In the genomic region with DNA sequence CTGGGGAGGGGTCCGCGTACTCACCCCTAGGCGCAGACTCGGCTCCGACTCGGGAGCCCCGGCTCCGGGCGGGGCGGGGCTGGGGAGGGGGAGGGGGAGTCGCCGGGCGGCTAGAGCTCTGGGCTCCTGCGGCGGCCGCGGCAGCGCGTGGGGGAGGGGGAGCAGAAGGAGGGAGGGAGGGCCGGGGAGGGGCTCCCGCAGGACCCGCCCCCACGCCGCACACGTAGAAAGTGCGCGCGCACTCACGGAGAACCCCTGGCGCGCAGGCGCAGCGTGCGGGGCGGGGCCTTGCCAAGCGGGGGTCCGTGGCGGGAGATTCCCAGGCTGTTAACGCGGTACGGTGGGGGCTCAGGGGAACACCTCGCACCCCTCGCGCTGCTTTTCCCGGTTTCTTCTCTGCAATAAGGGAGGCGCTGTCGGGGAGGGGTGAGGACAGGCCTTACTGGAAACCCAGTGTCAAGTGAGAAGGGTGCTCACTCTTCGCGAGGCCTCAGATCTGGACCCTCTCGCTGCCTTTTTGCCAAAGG, we compare ENCODE assay signal across 7 mouse cellular contexts. TPM values are rescaled to one million over a fixed set of nuclear protein-coding genes. Genes with fewer than 3 reads are reported as not detected.
A peak's percentile ranks its signal among the peaks of the same experiment; 100 is the strongest.
DNase-seq lines count a peak whose midpoint lies in the region; ATAC-seq lines count a peak whose summit lies in the region.

TSS of gene Mrpl14 (plus strand) at position 230 of the 527 bp plus-strand sequence.

- H3K9me3 ChIP-seq in intestine, embryonic 15.5 days, result no peaks in the 10 kb centered on the region
- H3K9me3 ChIP-seq in midbrain, embryonic 10.5 days (replicated peaks), result no peaks in the 10 kb centered on the region

- peak; percentile 92 for ATAC-seq in intestine, embryonic 15.5 days

- under 1% methylated on average over 45 of the region's 50 CpGs for WGBS in intestine, embryonic 15.5 days
- under 1% methylated on average over 43 of the region's 50 CpGs for WGBS in midbrain, embryonic 10.5 days

- no peaks in the 10 kb centered on the region for H3K27me3 ChIP-seq in intestine, embryonic 15.5 days (replicated peaks)
- no peaks in the 10 kb centered on the region for H3K27me3 ChIP-seq in midbrain, embryonic 10.5 days (ENCODE audit: low read depth, poor library complexity, severe bottlenecking)

- peak within 1 kb of the TSS; percentile 79 for H3K27ac ChIP-seq in intestine, embryonic 15.5 days
- peak within 1 kb of the TSS; percentile 96 for H3K27ac ChIP-seq in midbrain, embryonic 10.5 days (replicated peaks)

- peak; percentile 95 to 96 for DNase-seq in adrenal gland, adult 18-20 months (ENCODE audit: low spot score in 2 of 2)
- peak; percentile 98 for DNase-seq in embryo, embryonic 11 days
- peak; percentile 89 for DNase-seq in gastrocnemius, postnatal 36 days
- peak; percentile 92 to 93 for DNase-seq in left cerebral cortex, postnatal 25 days (ENCODE audit: low spot score in 2 of 2)
- DNase-seq in midbrain, embryonic 10.5 days (ENCODE audit: low spot score), result peak; percentile 92
- DNase-seq in right cerebral cortex, postnatal 4 days, result peak; percentile 99

- intact Hi-C loops in gastrocnemius, postnatal 36 days (cut with DNase I), result no loop called here
- intact Hi-C loops in left cerebral cortex, postnatal 25 days (cut with DNase I), result no loop called here

- peak within 1 kb of the TSS; percentile 91 for H3K4me2 ChIP-seq in intestine, embryonic 15.5 days (replicated peaks)

- no peaks in the 10 kb centered on the region for H3K36me3 ChIP-seq in intestine, embryonic 15.5 days
- H3K36me3 ChIP-seq in midbrain, embryonic 10.5 days, result peaks cover 13% of the 10 kb centered on the region; the same call in 1 of the 2 replicates

- H3K9ac ChIP-seq in intestine, embryonic 15.5 days, result peak within 1 kb of the TSS; percentile 87

- H3K4me1 ChIP-seq in intestine, embryonic 15.5 days (replicated peaks), result peaks cover 18% of the 10 kb centered on the region
- peaks cover 31% of the 10 kb centered on the region for H3K4me1 ChIP-seq in midbrain, embryonic 10.5 days

- H3K4me3 ChIP-seq in intestine, embryonic 15.5 days (replicated peaks), result peak within 1 kb of the TSS; percentile 92
- H3K4me3 ChIP-seq in midbrain, embryonic 10.5 days, result peak within 1 kb of the TSS; percentile 97

RNA-seq across cellular contexts. Expression of gene Mrpl14, which starts in this region (rescaled TPM):
- 100 to 1,000 TPM; 104 to 109 TPM for total RNA-seq in adrenal gland, adult 18-20 months (2021)
- 100 to 1,000 TPM; 103 to 107 TPM for total RNA-seq in gastrocnemius, postnatal 36 days (2021)
- 147 TPM in 2 replicates for polyA plus RNA-seq in intestine, embryonic 15.5 days (2015; fragmentation: Nextera tagmentation; extraction: Ambion mirVana)
- 10 to 100 TPM; 39.5 to 41.2 TPM for total RNA-seq in left cerebral cortex, postnatal 25 days (2021)
- polyA plus RNA-seq in midbrain, embryonic 10.5 days (2016; fragmentation: Nextera tagmentation; extraction: Ambion mirVana), result 148 and 155 TPM in 2 replicates

Comparison
In these comparisons a context has a peak if more than half of its experiments do, and no peak if none do; other contexts are left out.
1. Peak in every context shown above with its lines: DNase-seq, ATAC-seq, H3K4me3 ChIP-seq and H3K27ac ChIP-seq.